Mouse (Mus musculus) neural tube, embryonic 14.5 days (tissue): Measurements from ENCODE around the gene Zfand2a. TPM values are rescaled to one million over a fixed set of nuclear protein-coding genes. Genes with fewer than 3 reads are reported as not detected.

Experiments
- ATAC-seq: fragments of 200-750 bp; cut with Nextera tagmentation; 2 replicates; pipeline ENCODE4 v1.8.0; 2017; ENCODE audit warnings: low read depth, mild to moderate bottlenecking, moderate TSS enrichment, moderate library complexity
- H3K27ac ChIP-seq: fragments of 300-500 bp; sonication (generic); 2 replicates; pipeline ENCODE4 v1.5.1; 2014; ENCODE audit warnings: low read depth, mild to moderate bottlenecking, control low read depth, low read length, moderate library complexity, mixed read lengths
- H3K27me3 ChIP-seq: fragments of 300-500 bp; sonication (generic); 2 replicates; pipeline ENCODE4 v1.6.1; 2014; ENCODE audit warnings: low read length; ENCODE audit not compliant: control insufficient read depth, insufficient read depth
- H3K36me3 ChIP-seq: fragments of 300-500 bp; sonication (generic); 2 replicates; pipeline ENCODE4 v1.6.1; 2014; ENCODE audit warnings: low read length, mixed read lengths; ENCODE audit not compliant: control insufficient read depth, insufficient read depth
- H3K4me1 ChIP-seq: fragments of 300-500 bp; sonication (generic); 2 replicates; pipeline ENCODE4 v1.6.1; 2014; ENCODE audit warnings: low read length; ENCODE audit not compliant: control insufficient read depth, insufficient read depth
- H3K4me2 ChIP-seq: fragments of 300-500 bp; sonication (generic); 2 replicates; pipeline ENCODE4 v1.6.1; 2014; ENCODE audit warnings: mild to moderate bottlenecking, low read depth, low read length, control low read depth
- H3K4me3 ChIP-seq: fragments of 300-500 bp; sonication (generic); 2 replicates; pipeline ENCODE4 v1.5.1; 2014; ENCODE audit warnings: low read depth, low read length, control low read depth, mixed read lengths
- H3K9ac ChIP-seq: fragments of 300-500 bp; sonication (generic); replicated peaks from 2 replicates; pipeline ENCODE4 v1.6.1; 2014; ENCODE audit warnings: low read depth, mild to moderate bottlenecking, control low read depth, low read length, mixed read lengths
- H3K9me3 ChIP-seq: fragments of 300-500 bp; sonication (generic); 2 replicates; pipeline ENCODE4 v1.6.1; 2016; ENCODE audit warnings: low read length; ENCODE audit not compliant: control insufficient read depth
- WGBS: fragments of 180-500 bp; shearing (Covaris S2); extraction: QIAGEN DNeasy Blood & Tissue Kit; methylation state at CpG from one replicate; pipeline ENCODE4 v1.1.7; 2014; 5-methylcytosine and 5-hydroxymethylcytosine counted together
- polyA plus RNA-seq: library from polyadenylated mRNA; unstranded; fragments of >200 nt; fragmentation: Nextera tagmentation; extraction: Ambion mirVana; gene quantifications from 2 replicates; pipeline ENCODE4 v1.2.1, GENCODE M21; 2014

The Zfand2a gene
- polyA plus RNA-seq, 1 experiment from 2014 or later, result 13.3 TPM

- Histone ChIP-seq H3K27ac (no peak overlapping the region), H3K27me3 (no peaks in the 10 kb centered on the region; the same call in 1 of the 2 replicates), H3K9me3 (no peaks in the 10 kb centered on the region), H3K9ac (no peak overlapping the region), H3K4me1 (no peaks in the 10 kb centered on the region), H3K4me3 (no peak overlapping the region), H3K36me3 (no peaks in the 10 kb centered on the region), H3K4me2 (no peak overlapping the region)
- 9% methylated on average over 9 of the region's 14 CpGs for WGBS
- peak; percentile 73; the same call in 1 of the 2 replicates for ATAC-seq
Observed at GRCm38 (mm10) chr5:139505073-139505606, 20.8 kb upstream of the Zfand2a start.

DNA sequence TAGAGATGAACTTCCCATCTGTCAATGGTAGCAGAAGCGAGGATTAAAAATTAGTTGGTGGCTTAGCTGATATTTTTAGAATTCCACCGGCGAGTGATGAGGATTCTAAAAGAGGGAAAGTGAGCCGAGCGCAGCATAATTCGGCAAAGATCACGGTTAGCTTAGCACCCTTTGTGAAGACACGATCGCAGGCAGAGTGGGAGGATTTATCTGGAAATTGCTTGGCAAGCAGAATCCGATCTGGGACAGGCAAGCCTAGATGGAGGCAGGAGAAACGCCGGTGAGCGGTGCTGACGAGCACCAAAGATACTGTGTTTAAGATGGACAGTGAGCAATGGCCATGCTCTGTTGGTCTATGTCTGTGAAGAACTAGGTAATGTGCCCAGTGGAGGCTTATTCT, 17.9 kb upstream of the Zfand2a start:
- Histone ChIP-seq H3K4me2 (no peak overlapping the region), H3K9me3 (no peaks in the 10 kb centered on the region), H3K4me1 (no peaks in the 10 kb centered on the region), H3K4me3 (no peak overlapping the region), H3K27me3 (no peaks in the 10 kb centered on the region; the same call in 1 of the 2 replicates), H3K36me3 (no peaks in the 10 kb centered on the region), H3K27ac (no peak overlapping the region), H3K9ac (no peak overlapping the region)
- WGBS, result 88% methylated on average over 14 of the region's 14 CpGs
- no peak for ATAC-seq

- ATAC-seq, result no peak
Observed at GRCm38 (mm10) chr5:139498791-139499190, 14.4 kb upstream of the Zfand2a start.

DNA sequence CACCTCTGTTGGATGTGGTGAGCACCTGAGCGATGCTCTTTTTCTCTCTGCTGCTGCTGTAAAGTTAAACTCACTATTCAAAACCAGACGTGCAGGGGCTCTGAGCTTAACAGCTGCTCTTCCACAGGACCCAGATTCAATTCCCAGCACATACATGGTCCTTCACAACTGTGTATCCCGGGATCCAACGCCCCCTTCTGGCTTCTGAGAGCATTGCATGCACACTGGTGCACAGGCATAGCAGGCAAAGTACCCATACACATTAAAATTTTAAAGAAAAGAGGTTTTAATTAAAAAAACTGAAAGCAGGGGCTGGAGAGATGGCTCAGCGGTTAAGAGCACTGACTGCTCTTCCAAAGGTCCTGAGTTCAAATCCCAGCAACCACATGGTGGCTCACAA, 12.6 kb upstream of the Zfand2a start:
- no peaks in the 10 kb centered on the region for H3K9me3 ChIP-seq
- no peak overlapping the region for H3K27ac ChIP-seq
- H3K4me3 ChIP-seq, result no peak overlapping the region
- ATAC-seq, result no peak
- no peak overlapping the region for H3K9ac ChIP-seq
- no peaks in the 10 kb centered on the region for H3K27me3 ChIP-seq
- H3K4me2 ChIP-seq, result no peak overlapping the region
- H3K36me3 ChIP-seq, result no peaks in the 10 kb centered on the region
- 51% methylated on average over 5 of the region's 5 CpGs for WGBS
- H3K4me1 ChIP-seq, result 0 out of 2 replicates have a peak, but pooled peaks cover 4% of the 10 kb centered on the region

More at GRCm38 (mm10) chr5:139498791-139499190, 14.4 kb upstream of the Zfand2a start:
- 49% methylated on average over 5 of the region's 5 CpGs for WGBS
- Histone ChIP-seq H3K36me3 (no peaks in the 10 kb centered on the region), H3K27me3 (no peaks in the 10 kb centered on the region), H3K9ac (no peak overlapping the region), H3K4me1 (0 out of 2 replicates have a peak, but pooled peaks cover 4% of the 10 kb centered on the region), H3K9me3 (no peaks in the 10 kb centered on the region), H3K4me2 (no peak overlapping the region), H3K4me3 (no peak overlapping the region), H3K27ac (no peak overlapping the region)

DNA sequence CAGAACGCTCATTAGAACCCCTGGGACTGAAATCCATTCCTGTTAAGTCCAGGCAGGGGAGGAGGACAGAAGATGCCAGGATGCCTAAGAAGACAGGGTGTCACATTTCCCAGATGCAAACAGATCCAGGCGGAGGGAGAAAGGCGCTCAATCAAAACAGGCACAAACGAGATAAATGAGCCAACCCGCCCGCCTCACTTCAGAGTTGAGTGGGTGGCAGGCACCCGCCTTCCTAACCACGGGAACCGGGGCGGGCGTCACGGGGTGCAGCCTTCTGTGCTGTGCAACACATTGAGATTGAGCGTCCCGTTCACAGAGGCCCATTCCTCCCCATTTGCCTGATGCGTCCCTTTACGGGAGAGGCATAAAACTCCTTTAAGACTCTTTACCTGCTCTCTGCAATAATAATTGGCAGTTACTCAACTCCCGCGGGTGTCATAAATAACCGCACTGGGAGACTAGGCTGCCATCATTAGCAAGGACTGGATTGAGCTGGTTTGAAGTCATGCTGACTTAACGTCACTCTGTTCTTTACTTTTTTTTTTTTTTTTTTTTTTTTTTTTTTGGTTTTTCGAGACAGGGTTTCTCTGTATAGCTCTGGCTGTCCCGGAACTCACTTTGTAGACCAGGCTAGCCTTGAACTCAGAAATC, 10.8 kb upstream of the Zfand2a start:
- H3K27ac ChIP-seq, result no peak overlapping the region
- no peaks in the 10 kb centered on the region for H3K9me3 ChIP-seq
- no peak overlapping the region for H3K9ac ChIP-seq
- 0 out of 2 replicates have a peak, but pooled peaks cover 4% of the 10 kb centered on the region for H3K4me1 ChIP-seq
- no peaks in the 10 kb centered on the region for H3K27me3 ChIP-seq
- no peak for ATAC-seq
- H3K4me3 ChIP-seq, result no peak overlapping the region
- no peaks in the 10 kb centered on the region for H3K36me3 ChIP-seq
- WGBS, result 36% methylated on average over 22 of the region's 22 CpGs
- no peak overlapping the region for H3K4me2 ChIP-seq

- Histone ChIP-seq H3K4me2 (no peak overlapping the region), H3K36me3 (no peaks in the 10 kb centered on the region), H3K27ac (no peak overlapping the region), H3K4me3 (no peak overlapping the region), H3K9ac (no peak overlapping the region), H3K4me1 (0 out of 2 replicates have a peak, but pooled peaks cover 4% of the 10 kb centered on the region), H3K27me3 (no peaks in the 10 kb centered on the region), H3K9me3 (no peaks in the 10 kb centered on the region)
- WGBS, result 20% methylated on average over 5 of the region's 5 CpGs
- ATAC-seq, result no peak
Observed at GRCm38 (mm10) chr5:139493690-139494089, 9.3 kb upstream of the Zfand2a start.

DNA sequence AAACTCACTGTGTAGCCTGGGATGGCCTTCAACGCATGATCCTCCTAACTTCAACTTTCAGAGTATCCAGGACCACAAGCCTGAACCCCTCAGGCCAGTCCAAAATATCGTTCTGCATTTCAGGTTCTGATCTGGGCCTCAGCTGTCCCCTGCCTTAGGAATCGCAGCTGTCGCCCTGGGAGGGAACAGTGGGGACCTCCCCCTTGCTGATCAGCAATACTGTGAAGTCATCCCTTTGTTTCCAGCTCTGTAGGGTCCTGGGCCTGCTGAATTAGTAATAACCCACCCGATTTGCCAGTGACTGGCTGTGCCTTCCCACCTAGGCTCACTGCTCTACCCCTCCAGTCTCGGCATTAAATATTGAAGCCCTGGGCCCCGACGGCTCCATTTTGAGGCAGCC, 7.0 kb upstream of the Zfand2a start:
- ATAC-seq, result no peak
- no peaks in the 10 kb centered on the region for H3K9me3 ChIP-seq
- peak overlapping the region; percentile 5; the same call in 1 of the 2 replicates for H3K27ac ChIP-seq
- no peak overlapping the region for H3K4me2 ChIP-seq
- H3K36me3 ChIP-seq, result no peaks in the 10 kb centered on the region
- H3K4me1 ChIP-seq, result 0 out of 2 replicates have a peak, but pooled peaks cover 4% of the 10 kb centered on the region
- H3K27me3 ChIP-seq, result no peaks in the 10 kb centered on the region
- no peak overlapping the region for H3K9ac ChIP-seq
- no peak overlapping the region for H3K4me3 ChIP-seq
- WGBS, result 32% methylated on average over 8 of the region's 8 CpGs

DNA sequence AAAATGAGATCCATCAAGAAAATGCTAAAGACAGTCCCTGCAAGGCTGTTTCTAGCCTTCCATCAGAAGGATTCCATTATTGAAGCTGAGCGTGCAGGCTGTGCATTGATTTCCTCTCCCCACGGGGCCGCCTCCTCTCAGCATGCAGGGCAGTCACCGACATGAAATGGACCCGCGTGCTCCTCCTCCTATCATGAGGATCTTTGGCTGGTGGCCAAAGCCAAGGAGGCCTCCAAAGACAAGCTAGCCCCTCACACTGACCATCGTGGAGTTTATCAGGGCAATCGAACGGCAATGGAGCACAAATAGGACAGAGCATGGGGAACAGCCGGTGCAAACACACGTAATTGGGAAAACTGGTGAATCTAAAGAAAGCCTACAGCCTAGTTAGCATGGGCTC, 5.8 kb upstream of the Zfand2a start:
- no peak overlapping the region for H3K27ac ChIP-seq
- H3K4me2 ChIP-seq, result no peak overlapping the region
- H3K27me3 ChIP-seq, result no peaks in the 10 kb centered on the region
- H3K36me3 ChIP-seq, result no peaks in the 10 kb centered on the region
- no peak for ATAC-seq
- 0 out of 2 replicates have a peak, but pooled peaks cover 2% of the 10 kb centered on the region for H3K9me3 ChIP-seq
- H3K4me1 ChIP-seq, result 0 out of 2 replicates have a peak, but pooled peaks cover 3% of the 10 kb centered on the region
- no peak overlapping the region for H3K4me3 ChIP-seq
- WGBS, result 61% methylated on average over 11 of the region's 11 CpGs
- H3K9ac ChIP-seq, result no peak overlapping the region

- Histone ChIP-seq H3K9me3 (0 out of 2 replicates have a peak, but pooled peaks cover 2% of the 10 kb centered on the region), H3K9ac (peak overlapping the region; percentile 76; the same call in 1 of the 2 replicates), H3K4me1 (peaks cover 10% of the 10 kb centered on the region; the same call in 1 of the 2 replicates), H3K27me3 (no peaks in the 10 kb centered on the region), H3K4me2 (peak overlapping the region; percentile 76), H3K4me3 (peak overlapping the region; percentile 86), H3K27ac (no peak overlapping the region), H3K36me3 (peaks cover 20% of the 10 kb centered on the region; the same call in 1 of the 2 replicates)
- ATAC-seq, result no peak
- 65% methylated on average over 14 of the region's 14 CpGs for WGBS
Observed at GRCm38 (mm10) chr5:139483171-139483848, 1.0 kb downstream of the Zfand2a start.
